Mouse (Mus musculus): ENCODE measurements at regions not wholly inside any gene's neighbourhood (a gene's known extent, or its start where the extent isn't known, plus 50 kb on each side); places are given as distances from the start of the nearest gene placed in this dataset.

DNA sequence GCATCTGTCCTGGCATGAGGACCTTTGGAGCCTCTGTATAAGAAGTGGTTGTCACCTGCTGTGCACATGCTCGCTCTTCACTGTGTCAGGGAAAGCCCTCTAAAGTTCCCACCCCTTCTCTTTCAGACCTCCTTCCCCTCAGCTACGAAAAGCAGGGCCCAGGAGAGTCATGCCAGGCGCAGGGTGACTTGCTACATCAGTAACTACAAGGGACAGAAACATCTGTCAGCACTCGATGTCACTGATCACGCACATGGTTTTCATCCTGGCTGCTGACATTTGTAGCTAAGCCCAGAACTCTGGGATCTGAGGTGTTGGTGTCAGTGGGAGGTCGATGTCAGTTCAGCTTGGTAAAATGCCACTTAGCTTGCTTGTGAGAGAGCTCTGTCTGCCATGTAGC lies 137.3 kb downstream of the En1 start:
- TF ChIP-seq CTCF (IDR thresholded peaks at IDR 0.05; ENCODE audit: control insufficient read depth, insufficient read depth, low read length), result no peak
- no peak for TF ChIP-seq POLR2A (IDR thresholded peaks at IDR 0.05; ENCODE audit: borderline replicate concordance, control insufficient read depth, low read depth, low read length)

Measured in bone marrow, adult 2 months (tissue).